Comparison of ENCODE assay signal across 8 mouse cellular contexts in the genomic region with DNA sequence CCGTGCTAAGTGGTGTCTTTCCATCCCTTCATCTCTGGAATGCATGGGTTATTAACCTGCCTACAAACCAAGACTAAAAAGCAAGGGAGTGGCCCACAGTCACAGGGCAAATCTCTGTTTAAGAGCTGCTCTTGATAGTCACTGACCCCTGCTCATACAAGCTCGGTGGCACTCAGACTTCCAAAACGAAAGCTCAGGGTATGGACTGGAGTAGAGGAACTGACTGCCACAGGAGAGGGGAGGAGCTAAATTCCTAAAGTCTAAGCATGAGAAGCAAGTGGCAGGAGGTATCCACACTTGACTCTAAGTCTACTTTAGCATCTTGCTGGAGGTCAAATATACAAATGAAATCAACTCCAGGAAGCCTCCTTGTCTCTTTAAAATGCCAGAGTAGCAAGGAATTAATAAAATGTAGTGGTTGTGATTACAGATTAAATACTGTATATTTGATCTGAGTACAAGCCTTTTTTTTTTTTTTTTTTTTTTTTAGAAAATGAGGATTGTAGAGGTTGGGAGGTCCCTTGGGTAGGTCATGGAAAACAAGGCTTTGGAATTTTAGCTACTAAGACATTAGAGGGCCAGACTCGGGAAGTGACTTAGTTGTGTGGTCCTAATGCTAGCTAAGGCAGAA. TPM values are rescaled to one million over a fixed set of nuclear protein-coding genes. Genes with fewer than 3 reads are reported as not detected.
A peak's percentile ranks its signal among the peaks of the same experiment; 100 is the strongest.
DNase-seq lines count a peak whose midpoint lies in the region; ATAC-seq and TF ChIP-seq lines count a peak whose summit lies in the region.

No protein-coding gene starts in this region.

- H3K4me1 ChIP-seq in lung, postnatal 0 days (ENCODE audit: insufficient read depth, low read depth, low read length): no peaks in the 10 kb centered on the region
- peaks cover 11% of the 10 kb centered on the region; the same call in 1 of the 2 replicates for H3K4me1 ChIP-seq in embryonic facial prominence, embryonic 14.5 days (ENCODE audit: control insufficient read depth, insufficient read depth, low read length)
- H3K4me1 ChIP-seq in limb, embryonic 13.5 days: 0 out of 2 replicates have a peak, but pooled peaks cover 11% of the 10 kb centered on the region
- H3K4me1 ChIP-seq in stomach, embryonic 15.5 days: 0 out of 2 replicates have a peak, but pooled peaks cover 6% of the 10 kb centered on the region

- no peak overlapping the region for H3K27ac ChIP-seq in lung, postnatal 0 days (ENCODE audit: low read length)
- H3K27ac ChIP-seq in embryonic facial prominence, embryonic 14.5 days (replicated peaks; ENCODE audit: low read depth, low read length): no peak overlapping the region
- 0 out of 2 replicates have a peak overlapping the region, but pooled peaks have one; percentile 34 for H3K27ac ChIP-seq in limb, embryonic 13.5 days
- H3K27ac ChIP-seq in stomach, embryonic 15.5 days: no peak overlapping the region

- H3K9ac ChIP-seq in lung, postnatal 0 days (replicated peaks; ENCODE audit: low read depth): no peak overlapping the region
- peak overlapping the region; percentile 61 for H3K9ac ChIP-seq in embryonic facial prominence, embryonic 14.5 days (ENCODE audit: low read depth, low read length)
- 0 out of 2 replicates have a peak overlapping the region, but pooled peaks have one; percentile 55 for H3K9ac ChIP-seq in limb, embryonic 13.5 days
- no peak overlapping the region for H3K9ac ChIP-seq in stomach, embryonic 15.5 days

- peak overlapping the region; percentile 36; the same call in 1 of the 2 replicates for H3K4me3 ChIP-seq in lung, postnatal 0 days (ENCODE audit: low read depth, low read length)
- H3K4me3 ChIP-seq in embryonic facial prominence, embryonic 14.5 days (ENCODE audit: low read depth, low read length): peak overlapping the region; percentile 39
- peak overlapping the region; percentile 45 for H3K4me3 ChIP-seq in limb, embryonic 13.5 days
- 0 out of 2 replicates have a peak overlapping the region, but pooled peaks have one; percentile 37 for H3K4me3 ChIP-seq in stomach, embryonic 15.5 days (replicated peaks)

- DNase-seq in lung, postnatal 0 days (ENCODE audit: low spot score): peak; percentile 40
- no peak for DNase-seq in lung, postnatal 10 days
- DNase-seq in embryonic facial prominence, embryonic 14.5 days (ENCODE audit: low spot score): no peak
- DNase-seq in right cerebral cortex, postnatal 10 days (ENCODE audit: low spot score in 2 of 2): no peak
- no peak for DNase-seq in urinary bladder, adult 2 months (ENCODE audit: low spot score)
- DNase-seq in kidney, adult 11 months: no peak

- WGBS in lung, postnatal 0 days: 31% methylated on average over 4 of the region's 4 CpGs
- 48% methylated on average over 4 of the region's 4 CpGs for WGBS in embryonic facial prominence, embryonic 14.5 days
- 54% methylated on average over 4 of the region's 4 CpGs for WGBS in limb, embryonic 13.5 days
- WGBS in stomach, embryonic 15.5 days: 42% methylated on average over 4 of the region's 4 CpGs

- peak; percentile 56 for ATAC-seq in lung, postnatal 0 days
- ATAC-seq in embryonic facial prominence, embryonic 14.5 days (ENCODE audit: low read depth): no peak
- ATAC-seq in limb, embryonic 13.5 days (ENCODE audit: low FRiP score, low read depth): no peak
- no peak; the same call in 1 of the 2 replicates for ATAC-seq in stomach, embryonic 15.5 days (ENCODE audit: insufficient read depth, low FRiP score, low read depth)

- peak overlapping the region; percentile 74 for H3K4me2 ChIP-seq in lung, postnatal 0 days (replicated peaks; ENCODE audit: low read depth, low read length)
- H3K4me2 ChIP-seq in embryonic facial prominence, embryonic 14.5 days (ENCODE audit: low read depth, low read length): peak overlapping the region; percentile 75
- peak overlapping the region; percentile 74 for H3K4me2 ChIP-seq in limb, embryonic 13.5 days (replicated peaks)
- peak overlapping the region; percentile 74; the same call in 1 of the 2 replicates for H3K4me2 ChIP-seq in stomach, embryonic 15.5 days

- no peaks in the 10 kb centered on the region for H3K36me3 ChIP-seq in lung, postnatal 0 days (ENCODE audit: insufficient read depth, low read length)
- no peaks in the 10 kb centered on the region for H3K36me3 ChIP-seq in embryonic facial prominence, embryonic 14.5 days (ENCODE audit: control insufficient read depth, insufficient read depth, low read length)
- H3K36me3 ChIP-seq in limb, embryonic 13.5 days: no peaks in the 10 kb centered on the region
- H3K36me3 ChIP-seq in stomach, embryonic 15.5 days: no peaks in the 10 kb centered on the region

- no peaks in the 10 kb centered on the region for H3K9me3 ChIP-seq in lung, postnatal 0 days (ENCODE audit: low read length)
- H3K9me3 ChIP-seq in embryonic facial prominence, embryonic 14.5 days (ENCODE audit: control insufficient read depth, low read length): no peaks in the 10 kb centered on the region
- no peaks in the 10 kb centered on the region for H3K9me3 ChIP-seq in limb, embryonic 13.5 days
- H3K9me3 ChIP-seq in stomach, embryonic 15.5 days: no peaks in the 10 kb centered on the region

- no peaks in the 10 kb centered on the region for H3K27me3 ChIP-seq in lung, postnatal 0 days (replicated peaks; ENCODE audit: insufficient read depth, low read length)
- no peaks in the 10 kb centered on the region for H3K27me3 ChIP-seq in embryonic facial prominence, embryonic 14.5 days (replicated peaks; ENCODE audit: control insufficient read depth, insufficient read depth, low read length)
- peaks cover 3% of the 10 kb centered on the region; the same call in 1 of the 2 replicates for H3K27me3 ChIP-seq in limb, embryonic 13.5 days
- H3K27me3 ChIP-seq in stomach, embryonic 15.5 days (replicated peaks): no peaks in the 10 kb centered on the region

- no peak for TF ChIP-seq CTCF in lung, postnatal 0 days (IDR thresholded peaks at IDR 0.05)

- TF ChIP-seq EP300 in lung, postnatal 0 days (IDR thresholded peaks at IDR 0.05): no peak

RNA-seq across cellular contexts. Expression of gene Cd80, which starts 20.4 kb away (rescaled TPM):
- 0.14 and 0.25 TPM in 2 replicates for polyA plus RNA-seq in lung, postnatal 0 days (2015; fragmentation: Nextera tagmentation; extraction: Ambion mirVana)
- 0.46 and 0.47 TPM in 2 replicates for polyA plus RNA-seq in embryonic facial prominence, embryonic 14.5 days (2014; fragmentation: Nextera tagmentation; extraction: Ambion mirVana)
- polyA plus RNA-seq in limb, embryonic 13.5 days (2015; fragmentation: Nextera tagmentation; extraction: Ambion mirVana): 0.19 and 0.47 TPM in 2 replicates
- 0.36 and 0.55 TPM in 2 replicates for polyA plus RNA-seq in stomach, embryonic 15.5 days (2015; fragmentation: Nextera tagmentation; extraction: Ambion mirVana)
- polyA plus RNA-seq in urinary bladder, adult 2 months (2012; rRNA removed): 1.8 and 2.4 TPM in 2 replicates

RNA-seq across cellular contexts. Expression of gene Adprh, which starts 23.3 kb away (rescaled TPM):
- polyA plus RNA-seq in lung, postnatal 0 days (2015; fragmentation: Nextera tagmentation; extraction: Ambion mirVana): 54.9 and 59.9 TPM in 2 replicates
- 95.5 and 106 TPM in 2 replicates for polyA plus RNA-seq in embryonic facial prominence, embryonic 14.5 days (2014; fragmentation: Nextera tagmentation; extraction: Ambion mirVana)
- polyA plus RNA-seq in limb, embryonic 13.5 days (2015; fragmentation: Nextera tagmentation; extraction: Ambion mirVana): 128 and 137 TPM in 2 replicates
- polyA plus RNA-seq in stomach, embryonic 15.5 days (2015; fragmentation: Nextera tagmentation; extraction: Ambion mirVana): 77.1 and 80.4 TPM in 2 replicates
- polyA plus RNA-seq in urinary bladder, adult 2 months (2012; rRNA removed): 44.3 and 44.8 TPM in 2 replicates

RNA-seq across cellular contexts. Expression of gene Pla1a, which starts 42.9 kb away (rescaled TPM):
- polyA plus RNA-seq in lung, postnatal 0 days (2015; fragmentation: Nextera tagmentation; extraction: Ambion mirVana): 1.2 and 1.6 TPM in 2 replicates
- polyA plus RNA-seq in embryonic facial prominence, embryonic 14.5 days (2014; fragmentation: Nextera tagmentation; extraction: Ambion mirVana): 0.58 and 1.1 TPM in 2 replicates
- 0.31 and 0.37 TPM in 2 replicates for polyA plus RNA-seq in limb, embryonic 13.5 days (2015; fragmentation: Nextera tagmentation; extraction: Ambion mirVana)
- 3.2 and 5.8 TPM in 2 replicates for polyA plus RNA-seq in stomach, embryonic 15.5 days (2015; fragmentation: Nextera tagmentation; extraction: Ambion mirVana)
- 12.7 and 13.8 TPM in 2 replicates for polyA plus RNA-seq in urinary bladder, adult 2 months (2012; rRNA removed)

RNA-seq across cellular contexts. Expression of gene Timmdc1, which starts 46.7 kb away (rescaled TPM):
- 16.7 and 17.6 TPM in 2 replicates for polyA plus RNA-seq in lung, postnatal 0 days (2015; fragmentation: Nextera tagmentation; extraction: Ambion mirVana)
- polyA plus RNA-seq in embryonic facial prominence, embryonic 14.5 days (2014; fragmentation: Nextera tagmentation; extraction: Ambion mirVana): 18.5 and 19.2 TPM in 2 replicates
- polyA plus RNA-seq in limb, embryonic 13.5 days (2015; fragmentation: Nextera tagmentation; extraction: Ambion mirVana): 28.4 and 30.8 TPM in 2 replicates
- 25.3 and 27.3 TPM in 2 replicates for polyA plus RNA-seq in stomach, embryonic 15.5 days (2015; fragmentation: Nextera tagmentation; extraction: Ambion mirVana)
- 14.7 and 15.9 TPM in 2 replicates for polyA plus RNA-seq in urinary bladder, adult 2 months (2012; rRNA removed)

Comparison
In these comparisons a context has a peak if more than half of its experiments do, and no peak if none do; other contexts are left out.
1. H3K9ac ChIP-seq: peak in embryonic facial prominence, embryonic 14.5 days (single experiment) and limb, embryonic 13.5 days (single experiment); none in lung, postnatal 0 days (single experiment) and stomach, embryonic 15.5 days (single experiment).
2. Peak in every context shown above with its lines, with median percentiles within 50 percentile points of each other: H3K4me2 ChIP-seq and H3K4me3 ChIP-seq.